Mouse (Mus musculus): ENCODE data around the gene Ino80e. TPM values are rescaled to one million over a fixed set of nuclear protein-coding genes. Genes with fewer than 3 reads are reported as not detected.
A peak's percentile ranks its signal among the peaks of the same experiment; 100 is the strongest.
"Not testable (repeated sequence)": the region's sequence is repeated elsewhere in the genome, so short reads cannot be mapped to it uniquely, and the experiment has no call there.

Ino80e gene
- polyA plus RNA-seq (2012; rRNA removed) = 74.1 and 80.9 TPM in 2 replicates

DNA sequence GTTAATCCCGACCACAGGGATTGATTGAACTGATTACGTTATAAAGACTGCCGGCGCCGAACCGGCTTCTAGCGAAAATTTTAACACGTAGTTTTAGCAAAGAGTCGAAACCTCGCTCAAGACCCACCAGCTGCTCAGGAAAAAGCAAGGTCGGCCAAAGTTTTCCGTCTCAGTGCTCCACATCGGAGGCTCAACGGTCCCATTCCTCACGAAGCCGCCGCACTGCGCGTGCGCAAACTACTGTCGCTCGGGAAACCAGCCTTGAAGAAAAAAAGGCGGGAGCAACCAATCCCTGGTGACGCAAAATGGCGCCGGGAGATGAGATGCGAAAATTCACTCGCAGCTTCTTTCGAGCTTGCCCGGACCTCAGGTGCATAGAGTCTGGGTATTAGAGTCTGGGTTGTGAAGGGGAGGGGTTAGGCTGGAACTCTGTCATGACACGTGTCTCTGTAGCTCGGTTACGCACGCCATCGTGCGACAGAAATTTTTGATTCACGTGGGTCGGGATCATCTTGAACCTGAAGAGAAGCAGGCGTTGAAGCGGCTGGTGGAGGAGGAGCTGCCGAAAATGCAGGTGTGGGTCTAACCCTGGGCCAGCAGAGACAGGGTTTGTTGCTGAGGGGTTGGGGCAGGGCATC is at the start of gene Ino80e:
Ino80e (minus strand) TSS at position 231 of the 638 bp plus-strand sequence.
- H3K4me1 ChIP-seq (ENCODE audit: control insufficient read depth, insufficient read depth, low read length) = no peaks in the 10 kb centered on the region; the same call in none of the 2 replicates
- peak within 1 kb of the TSS; percentile 94 for H3K4me3 ChIP-seq (ENCODE audit: control insufficient read depth, low read depth, low read length)
- peak within 1 kb of the TSS; percentile 98 for H3K27ac ChIP-seq (ENCODE audit: control insufficient read depth, insufficient read depth, low read depth, low read length)
- H3K27me3 ChIP-seq (ENCODE audit: control insufficient read depth, insufficient read depth, low read length) = no peaks in the 10 kb centered on the region
- peaks cover 7% of the 10 kb centered on the region for H3K36me3 ChIP-seq (ENCODE audit: control insufficient read depth, insufficient read depth, low read length)
- no peak for TF ChIP-seq CTCF (IDR thresholded peaks at IDR 0.05; ENCODE audit: control insufficient read depth, insufficient read depth, insufficient replicate concordance, low read depth, low read length)
- peak; percentile 12 for TF ChIP-seq POLR2A (IDR thresholded peaks at IDR 0.05; ENCODE audit: control insufficient read depth, low read depth, low read length)

DNA sequence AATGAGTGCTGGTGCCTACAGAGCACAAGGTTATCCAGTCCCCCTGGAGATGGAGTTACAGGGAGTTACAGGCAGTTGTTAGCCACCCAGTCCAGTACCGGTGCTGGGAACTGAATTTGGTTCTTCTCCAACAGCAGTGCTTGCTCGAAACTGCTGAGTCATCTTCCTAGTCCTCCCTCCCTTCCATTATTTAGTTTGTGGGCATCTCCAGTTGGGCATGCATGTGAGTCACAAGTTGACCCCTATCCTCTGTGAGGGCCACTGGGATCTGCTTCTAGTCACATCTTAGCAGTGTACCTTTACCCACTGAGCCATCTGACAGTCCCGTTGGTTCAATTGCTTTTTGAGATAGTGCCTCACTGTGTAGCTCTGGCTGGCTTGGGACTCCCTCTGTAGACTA is 43.4 kb upstream of the Ino80e start:
- H3K27ac ChIP-seq (ENCODE audit: control insufficient read depth, insufficient read depth, low read depth, low read length) = no peak overlapping the region
- no peak overlapping the region for H3K4me3 ChIP-seq (ENCODE audit: control insufficient read depth, low read depth, low read length)
- TF ChIP-seq POLR2A (IDR thresholded peaks at IDR 0.05; ENCODE audit: control insufficient read depth, low read depth, low read length) = no peak
- no peak for TF ChIP-seq CTCF (IDR thresholded peaks at IDR 0.05; ENCODE audit: control insufficient read depth, insufficient read depth, insufficient replicate concordance, low read depth, low read length)
- no peaks in the 10 kb centered on the region for H3K4me1 ChIP-seq (ENCODE audit: control insufficient read depth, insufficient read depth, low read length)
- no peaks in the 10 kb centered on the region for H3K36me3 ChIP-seq (ENCODE audit: control insufficient read depth, insufficient read depth, low read length)
- H3K27me3 ChIP-seq (ENCODE audit: control insufficient read depth, insufficient read depth, low read length) = no peaks in the 10 kb centered on the region

DNA sequence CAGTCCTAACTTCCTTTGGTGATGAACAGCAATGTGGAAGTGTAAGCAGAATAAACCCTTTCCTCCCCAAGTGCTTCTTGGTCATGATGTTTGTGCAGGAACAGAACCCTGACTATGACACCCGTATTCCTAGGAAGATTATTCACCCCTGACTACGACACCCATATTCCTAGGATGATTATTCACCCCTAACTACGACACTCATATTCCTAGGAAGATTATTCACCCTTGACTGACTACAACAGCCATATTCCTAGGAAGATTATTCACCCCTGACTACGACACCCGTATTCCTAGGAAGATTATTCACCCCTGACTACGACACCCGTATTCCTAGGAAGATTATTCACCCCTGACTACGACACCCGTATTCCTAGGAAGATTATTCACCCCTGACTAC is 37.6 kb upstream of the Ino80e start:
- not testable (repeated sequence) for H3K36me3 ChIP-seq (ENCODE audit: control insufficient read depth, insufficient read depth, low read length); H3K27me3 ChIP-seq (ENCODE audit: control insufficient read depth, insufficient read depth, low read length); H3K4me3 ChIP-seq (ENCODE audit: control insufficient read depth, low read depth, low read length); H3K27ac ChIP-seq (ENCODE audit: control insufficient read depth, insufficient read depth, low read depth, low read length)
- peaks cover 16% of the 10 kb centered on the region for H3K4me1 ChIP-seq (ENCODE audit: control insufficient read depth, insufficient read depth, low read length)

DNA sequence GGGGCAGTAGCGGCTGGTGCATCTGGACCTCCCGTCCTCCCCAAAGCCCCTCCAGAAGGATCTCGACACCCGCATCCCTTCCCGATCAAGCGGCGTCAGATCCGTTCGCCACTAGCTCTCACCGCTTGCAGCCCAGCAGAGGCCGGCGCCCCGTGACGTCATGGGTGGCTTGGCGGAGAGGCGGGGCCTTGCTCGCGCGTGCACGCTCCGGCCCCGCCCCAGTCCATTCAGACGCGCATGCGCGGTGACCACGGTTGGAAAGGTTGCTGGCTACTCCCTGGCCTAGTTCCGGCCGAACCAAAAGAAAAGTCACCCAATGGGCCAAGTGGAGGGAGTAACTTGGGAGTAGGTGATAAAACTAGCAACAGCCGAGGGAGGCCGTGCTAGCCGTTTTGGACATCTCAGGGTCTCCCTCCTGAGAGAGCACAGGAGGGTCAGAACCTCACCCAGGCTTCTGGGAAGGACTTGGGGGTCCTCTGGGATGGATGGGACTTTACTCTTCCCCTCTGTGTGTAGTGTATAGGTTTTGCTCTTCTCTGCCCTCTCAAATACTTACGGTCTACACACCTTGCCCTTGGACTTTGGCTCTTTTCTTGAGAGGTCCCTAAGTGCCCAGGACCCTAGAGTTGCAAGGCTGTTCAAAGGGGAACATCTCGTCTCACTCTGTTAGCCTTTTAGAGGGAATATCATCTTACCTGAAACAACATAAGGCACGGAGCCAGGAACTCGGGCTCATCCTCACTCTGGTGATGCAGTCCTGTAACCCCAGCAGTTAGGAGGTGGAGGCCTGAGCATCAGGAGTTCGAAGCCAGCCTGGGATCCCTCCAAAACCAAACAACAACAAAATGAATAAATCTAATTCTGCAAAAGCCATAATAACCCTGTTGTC is 36.2 kb upstream of the Ino80e start:
- TF ChIP-seq CTCF (IDR thresholded peaks at IDR 0.05; ENCODE audit: control insufficient read depth, insufficient read depth, insufficient replicate concordance, low read depth, low read length) (no peak), POLR2A (IDR thresholded peaks at IDR 0.05; ENCODE audit: control insufficient read depth, low read depth, low read length) (peak; percentile 68; the same call in 1 of the 2 replicates)
- peak overlapping the region; percentile 72 for H3K4me3 ChIP-seq (ENCODE audit: control insufficient read depth, low read depth, low read length)
- H3K27ac ChIP-seq (ENCODE audit: control insufficient read depth, insufficient read depth, low read depth, low read length) = peak overlapping the region; percentile 80; the same call in 1 of the 2 replicates
- H3K4me1 ChIP-seq (ENCODE audit: control insufficient read depth, insufficient read depth, low read length) = peaks cover 16% of the 10 kb centered on the region
- no peaks in the 10 kb centered on the region for H3K27me3 ChIP-seq (ENCODE audit: control insufficient read depth, insufficient read depth, low read length)
- H3K36me3 ChIP-seq (ENCODE audit: control insufficient read depth, insufficient read depth, low read length) = peaks cover 1% of the 10 kb centered on the region; the same call in 1 of the 2 replicates

DNA sequence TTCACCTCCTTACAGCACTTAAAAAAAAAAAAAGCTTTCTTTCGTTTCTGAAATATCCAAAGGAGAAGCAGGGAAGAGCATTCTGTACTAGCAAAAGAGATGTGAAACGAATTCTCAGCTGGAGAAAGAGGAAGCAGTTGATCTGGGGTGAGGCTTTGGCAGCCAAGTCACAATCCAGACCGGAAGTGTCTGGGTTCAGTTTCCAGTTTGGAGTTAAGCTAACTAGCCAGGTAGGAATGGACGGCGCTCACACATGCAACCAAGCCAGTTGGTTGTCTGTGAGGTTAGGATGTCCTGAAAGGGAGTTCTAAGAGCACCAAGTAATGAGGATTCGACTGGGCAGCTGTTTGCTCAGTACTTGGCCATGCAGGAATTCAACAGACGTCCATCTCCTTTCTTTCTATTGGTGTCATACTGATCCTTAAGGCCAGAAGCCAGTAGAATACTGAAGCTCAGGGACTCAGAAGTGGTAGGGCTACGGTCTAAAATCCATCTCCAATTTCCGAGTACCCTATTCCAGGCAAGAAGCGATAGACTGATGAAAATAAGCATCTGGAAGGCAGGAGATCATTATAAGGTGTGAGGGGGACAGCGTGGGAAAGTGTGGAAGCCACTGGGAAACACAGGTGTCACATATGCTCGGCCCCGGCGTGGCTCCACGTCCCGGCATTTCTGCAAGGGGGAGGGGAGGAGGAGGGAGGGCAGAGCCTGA is 35.4 kb upstream of the Ino80e start:
- Histone ChIP-seq H3K4me1 (ENCODE audit: control insufficient read depth, insufficient read depth, low read length) (peaks cover 16% of the 10 kb centered on the region), H3K27me3 (ENCODE audit: control insufficient read depth, insufficient read depth, low read length) (no peaks in the 10 kb centered on the region), H3K36me3 (ENCODE audit: control insufficient read depth, insufficient read depth, low read length) (peaks cover 1% of the 10 kb centered on the region; the same call in 1 of the 2 replicates), H3K27ac (ENCODE audit: control insufficient read depth, insufficient read depth, low read depth, low read length) (peak overlapping the region; percentile 80), H3K4me3 (ENCODE audit: control insufficient read depth, low read depth, low read length) (peak overlapping the region; percentile 72)
- TF ChIP-seq CTCF (IDR thresholded peaks at IDR 0.05; ENCODE audit: control insufficient read depth, insufficient read depth, insufficient replicate concordance, low read depth, low read length) (no peak), POLR2A (IDR thresholded peaks at IDR 0.05; ENCODE audit: control insufficient read depth, low read depth, low read length) (no peak)

DNA sequence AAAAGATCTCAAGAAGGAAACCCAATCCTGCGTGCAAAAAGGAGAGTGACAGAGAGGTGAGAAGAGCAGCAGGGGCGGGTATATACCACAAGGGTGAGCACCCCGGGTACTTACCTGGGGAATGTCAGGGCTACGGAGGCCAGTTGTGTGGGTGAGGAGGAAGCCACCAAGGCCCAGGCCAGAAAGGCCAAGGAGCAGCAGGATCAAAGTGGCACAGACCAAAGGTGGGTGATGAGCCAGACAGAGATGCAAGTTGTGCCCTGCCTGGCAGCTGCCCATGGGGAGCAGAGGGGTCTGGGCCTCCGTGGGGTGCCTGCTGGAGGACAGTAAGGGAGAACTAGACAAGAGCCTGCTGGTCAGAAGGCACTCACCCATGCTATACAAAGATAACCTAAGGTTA is 34.7 kb upstream of the Ino80e start:
- H3K27me3 ChIP-seq (ENCODE audit: control insufficient read depth, insufficient read depth, low read length) = no peaks in the 10 kb centered on the region
- H3K4me3 ChIP-seq (ENCODE audit: control insufficient read depth, low read depth, low read length) = no peak overlapping the region
- peaks cover 1% of the 10 kb centered on the region; the same call in 1 of the 2 replicates for H3K36me3 ChIP-seq (ENCODE audit: control insufficient read depth, insufficient read depth, low read length)
- peak overlapping the region; percentile 63 for H3K27ac ChIP-seq (ENCODE audit: control insufficient read depth, insufficient read depth, low read depth, low read length)
- TF ChIP-seq CTCF (IDR thresholded peaks at IDR 0.05; ENCODE audit: control insufficient read depth, insufficient read depth, insufficient replicate concordance, low read depth, low read length) (no peak), POLR2A (IDR thresholded peaks at IDR 0.05; ENCODE audit: control insufficient read depth, low read depth, low read length) (no peak)
- peaks cover 16% of the 10 kb centered on the region for H3K4me1 ChIP-seq (ENCODE audit: control insufficient read depth, insufficient read depth, low read length)

DNA sequence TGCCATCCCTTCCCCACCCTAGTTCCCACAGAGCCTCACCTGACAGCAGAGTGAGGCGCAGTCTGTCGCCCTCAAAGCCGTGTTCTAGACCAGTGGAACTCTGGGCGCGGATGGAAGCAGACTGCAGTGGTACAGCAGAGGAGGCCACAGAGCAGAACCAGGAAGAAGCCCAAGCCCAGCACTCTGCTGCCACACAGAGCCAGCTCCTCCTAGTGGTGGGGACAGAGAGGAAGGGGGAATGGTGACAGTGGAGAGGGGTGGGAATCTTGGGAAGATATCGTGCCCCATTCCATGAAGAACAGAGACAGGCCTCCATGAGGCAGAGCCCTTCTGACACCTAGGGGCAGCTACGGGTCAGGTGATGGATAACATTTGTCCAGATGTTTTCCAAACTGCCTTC is 26.7 kb upstream of the Ino80e start:
- H3K4me1 ChIP-seq (ENCODE audit: control insufficient read depth, insufficient read depth, low read length) = peaks cover under 1% of the 10 kb centered on the region; the same call in 1 of the 2 replicates
- no peak overlapping the region for H3K4me3 ChIP-seq (ENCODE audit: control insufficient read depth, low read depth, low read length)
- peak; percentile 18; the same call in 1 of the 2 replicates for TF ChIP-seq CTCF (IDR thresholded peaks at IDR 0.05; ENCODE audit: control insufficient read depth, insufficient read depth, insufficient replicate concordance, low read depth, low read length)
- no peak for TF ChIP-seq POLR2A (IDR thresholded peaks at IDR 0.05; ENCODE audit: control insufficient read depth, low read depth, low read length)
- no peak overlapping the region for H3K27ac ChIP-seq (ENCODE audit: control insufficient read depth, insufficient read depth, low read depth, low read length)
- peaks cover 1% of the 10 kb centered on the region; the same call in 1 of the 2 replicates for H3K36me3 ChIP-seq (ENCODE audit: control insufficient read depth, insufficient read depth, low read length)
- H3K27me3 ChIP-seq (ENCODE audit: control insufficient read depth, insufficient read depth, low read length) = no peaks in the 10 kb centered on the region
